Mouse (Mus musculus) left cerebral cortex, postnatal 4 days (tissue): ENCODE data around the gene Sc5d. TPM values are rescaled to one million over a fixed set of nuclear protein-coding genes. Genes with fewer than 3 reads are reported as not detected.

ENCODE experiments used
- total RNA-seq, 2 experiments: library from RNA; stranded (reverse); gene quantifications; 2 replicates each; pipeline ENCODE4 v1.2.3; 2021

Sc5d gene
- total RNA-seq, 2 experiments from 2014 or later, result 64.0 to 65.0 TPM

Other genes with a start within 250 kb of the Sc5d start
- gene Sorl1, start 140.0 kb downstream of the Sc5d start, total RNA-seq, result 10 to 100 TPM; 44.8 to 45.3 TPM
- gene Tecta, start 135.7 kb upstream of the Sc5d start, total RNA-seq, result 1 to 10 TPM in 1 of 2 experiments, under 1 TPM in 1; 0.70 to 1.1 TPM
- gene Tbcel, start 243.6 kb upstream of the Sc5d start, total RNA-seq, result 10 to 100 TPM; 30.1 to 31.6 TPM